ENCODE assay signal across 9 mouse cellular contexts in genomic region chr15:8569617-8570016, GRCm38 (mm10). TPM values are rescaled to one million over a fixed set of nuclear protein-coding genes. Genes with fewer than 3 reads are reported as not detected.
DNase-seq lines count a peak whose midpoint lies in the region; ATAC-seq lines count a peak whose summit lies in the region.
"Had no signal": no experiment of that assay in that cellular context is flagged by ENCODE, and none has a peak within 500 bp of the region (broad histone marks: within the 10 kb centered on the region; RNA-seq: fewer than 3 reads in every experiment).

No protein-coding gene starts in this region.

- WGBS in heart, embryonic 14.5 days: 4% methylated on average over 11 of the region's 11 CpGs
- 2% methylated on average over 11 of the region's 11 CpGs for WGBS in large intestine, adult 2 months
- 6% methylated on average over 11 of the region's 11 CpGs for whole genome bisulfite sequencing in midbrain, embryonic 11.5 days

- H3K36me3 ChIP-seq in heart, embryonic 14.5 days (ENCODE audit: control insufficient read depth, insufficient read depth, low read length): no peaks in the 10 kb centered on the region
- H3K36me3 ChIP-seq in midbrain, embryonic 11.5 days (ENCODE audit: control insufficient read depth, insufficient read depth, low read length): no peaks in the 10 kb centered on the region

- H3K4me3 ChIP-seq in heart, embryonic 14.5 days (ENCODE audit: control insufficient read depth in 1 of 2, insufficient read depth in 1 of 2, low read depth in 1 of 2, low read length in 2 of 2): peak overlapping the region; percentile 63 to 74
- H3K4me3 ChIP-seq in midbrain, embryonic 11.5 days (ENCODE audit: low read depth, low read length): peak overlapping the region; percentile 55

- peak overlapping the region; percentile 67 for H3K9ac ChIP-seq in heart, embryonic 14.5 days (ENCODE audit: low read length)
- H3K9ac ChIP-seq in midbrain, embryonic 11.5 days (ENCODE audit: low read length): peak overlapping the region; percentile 57

- H3K9me3 ChIP-seq in heart, embryonic 14.5 days (ENCODE audit: control insufficient read depth, low read length): no peaks in the 10 kb centered on the region
- H3K9me3 ChIP-seq in midbrain, embryonic 11.5 days (ENCODE audit: control insufficient read depth, low read length): no peaks in the 10 kb centered on the region

- DNase-seq in spleen, postnatal 10 days (ENCODE audit: low spot score in 2 of 2): peak; percentile 11 to 17
- no peak for DNase-seq in spleen, postnatal 4 days (ENCODE audit: low spot score in 2 of 2)
- peak; percentile 47 for DNase-seq in adrenal gland, postnatal 14 days
- DNase-seq in large intestine, adult 2 months (ENCODE audit: low read depth, low spot score): peak; percentile 69
- DNase-seq in midbrain, embryonic 11.5 days (ENCODE audit: low spot score, missing footprints): peak; percentile 88
- peak; percentile 35 to 66 for DNase-seq in thymus, adult 18-20 months
- no peak for DNase-seq in urinary bladder, adult 18-20 months (ENCODE audit: low spot score in 2 of 2)

- H3K4me2 ChIP-seq in heart, embryonic 14.5 days (ENCODE audit: low read length): peak overlapping the region; percentile 99
- H3K4me2 ChIP-seq in midbrain, embryonic 11.5 days: peak overlapping the region; percentile 84

- H3K27ac ChIP-seq in heart, embryonic 14.5 days (replicated peaks in 1 of 2; ENCODE audit: control insufficient read depth in 1 of 2, insufficient read depth in 1 of 2, low read depth in 2 of 2, low read length in 2 of 2): no peak overlapping the region
- H3K27ac ChIP-seq in midbrain, embryonic 11.5 days (ENCODE audit: low read depth, low read length): no peak overlapping the region

- H3K4me1 ChIP-seq in heart, embryonic 14.5 days (ENCODE audit: control insufficient read depth in 2 of 2, insufficient read depth in 2 of 2, low read length in 2 of 2): peaks cover 0 to 10% of the 10 kb centered on the region in 2 experiments; a peak in 2 of 4 replicates
- H3K4me1 ChIP-seq in midbrain, embryonic 11.5 days (ENCODE audit: control insufficient read depth, insufficient read depth, low read length): peaks cover 3% of the 10 kb centered on the region; the same call in 1 of the 2 replicates

- 0 out of 2 replicates have a peak, but pooled peaks have one; percentile 43 for ATAC-seq in heart, embryonic 14.5 days (ENCODE audit: insufficient number of reproducible peaks, insufficient read depth, low FRiP score, low read depth)
- ATAC-seq in midbrain, embryonic 11.5 days (ENCODE audit: low FRiP score): peak; percentile 60

- H3K27me3 ChIP-seq in heart, embryonic 14.5 days (ENCODE audit: control insufficient read depth, insufficient read depth, low read length): peaks cover 11% of the 10 kb centered on the region
- H3K27me3 ChIP-seq in midbrain, embryonic 11.5 days (ENCODE audit: control insufficient read depth, insufficient read depth, low read length): 0 out of 2 replicates have a peak, but pooled peaks cover 2% of the 10 kb centered on the region

RNA-seq across cellular contexts. Expression of gene Gm2310, which starts 49.9 kb away (rescaled TPM):
- total RNA-seq in adrenal gland, postnatal 14 days (2021): not detected in 2 replicates
- polyA plus RNA-seq in heart, embryonic 14.5 days (2014; fragmentation: Nextera tagmentation; extraction: Ambion mirVana): not detected in 2 replicates
- polyA plus RNA-seq in large intestine, adult 2 months (2012; rRNA removed): not detected in 2 replicates
- polyA plus RNA-seq in midbrain, embryonic 11.5 days (2014; fragmentation: Nextera tagmentation; extraction: Ambion mirVana): not detected in 2 replicates
- total RNA-seq: layer of hippocampus, adult 8-10 months had no signal

Comparison
In these comparisons a context has a peak if more than half of its experiments do, and no peak if none do; other contexts are left out.
1. DNase-seq: peak in spleen, postnatal 10 days (2 of 2), adrenal gland, postnatal 14 days (single experiment), large intestine, adult 2 months (single experiment), midbrain, embryonic 11.5 days (single experiment) and thymus, adult 18-20 months (2 of 2); none in spleen, postnatal 4 days (0 of 2) and urinary bladder, adult 18-20 months (0 of 2).